Mouse (Mus musculus) heart, postnatal 36 days (tissue): ENCODE results near the gene Ccdc141. TPM values are rescaled to one million over a fixed set of nuclear protein-coding genes. Genes with fewer than 3 reads are reported as not detected.
"Not testable (repeated sequence)": the region's sequence is repeated elsewhere in the genome, so short reads cannot be mapped to it uniquely, and the experiment has no call there.

Experiments
- DNase-seq, 2 experiments: peaks; one replicate each; pipeline ENCODE4 v3.0.0; 2021 to 2022
- intact Hi-C: fragments of 180-260 bp; cut with DNase I; formaldehyde crosslinking; loops from one replicate; pipeline ENCODE4 v1.15.1; 2025
- total RNA-seq, 2 experiments: library from RNA; stranded (reverse); gene quantifications; 2 replicates each; pipeline ENCODE4 v1.2.3; 2021

Gene Ccdc141
- total RNA-seq, 2 experiments from 2014 or later = 196 to 201 TPM

- intact Hi-C loops = no loop called here
- DNase-seq = no peak
These were observed 89.8 kb downstream of the Ccdc141 start for GRCm38 (mm10) chr2:77080657-77081056.

DNA sequence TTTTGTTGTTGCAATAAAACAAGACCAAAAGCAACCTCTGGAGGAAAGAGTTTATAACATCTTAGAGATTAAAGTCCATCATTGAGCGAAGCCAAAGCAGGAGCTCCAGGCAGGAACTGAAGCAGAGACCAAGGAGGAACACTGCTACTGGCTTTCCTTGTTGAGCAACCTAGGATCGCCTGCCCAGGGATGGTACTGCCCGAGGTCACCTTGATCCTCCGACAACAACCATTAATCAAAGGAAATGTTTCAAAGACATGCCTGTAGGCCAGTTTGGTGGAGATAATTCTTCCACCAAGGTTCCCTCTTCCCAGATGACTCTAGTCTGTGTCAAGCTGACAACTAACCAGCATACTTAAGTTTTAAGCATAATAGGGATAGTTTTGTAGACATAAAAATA lies 91.7 kb downstream of the Ccdc141 start:
- intact Hi-C loops = no loop called here

DNA sequence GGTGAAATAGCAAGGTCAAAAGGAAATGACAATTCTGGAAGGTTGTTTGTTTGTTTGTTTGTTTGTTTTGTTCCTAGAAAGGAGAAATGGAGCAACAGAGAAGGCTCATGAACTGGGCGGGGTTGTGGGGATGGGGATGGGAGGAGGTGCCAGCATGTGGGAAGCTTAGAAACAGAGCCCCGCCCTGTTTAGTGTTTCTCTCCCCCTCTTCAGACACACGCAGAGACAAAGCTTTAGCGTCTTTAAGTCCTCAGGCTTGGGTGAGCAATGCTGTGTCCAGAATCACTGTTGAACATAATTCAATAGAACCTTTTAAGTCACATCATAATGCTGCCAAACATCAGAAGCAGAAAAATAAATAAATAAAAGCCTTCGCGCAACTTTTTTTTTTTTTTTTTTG lies 96.1 kb downstream of the Ccdc141 start:
- intact Hi-C loops = no loop called here
- DNase-seq = no peak

More for the DNA sequence above, 91.7 kb downstream of the Ccdc141 start:
- no peak for DNase-seq

GRCm38 (mm10) chr2:77073930-77074329 lies 96.5 kb downstream of the Ccdc141 start:
- peak; percentile 14 to 15 for DNase-seq
- intact Hi-C loops = no loop called here

- DNase-seq = no peak
- intact Hi-C loops = no loop called here
These were observed 105.1 kb downstream of the Ccdc141 start for GRCm38 (mm10) chr2:77065294-77065693.

DNA sequence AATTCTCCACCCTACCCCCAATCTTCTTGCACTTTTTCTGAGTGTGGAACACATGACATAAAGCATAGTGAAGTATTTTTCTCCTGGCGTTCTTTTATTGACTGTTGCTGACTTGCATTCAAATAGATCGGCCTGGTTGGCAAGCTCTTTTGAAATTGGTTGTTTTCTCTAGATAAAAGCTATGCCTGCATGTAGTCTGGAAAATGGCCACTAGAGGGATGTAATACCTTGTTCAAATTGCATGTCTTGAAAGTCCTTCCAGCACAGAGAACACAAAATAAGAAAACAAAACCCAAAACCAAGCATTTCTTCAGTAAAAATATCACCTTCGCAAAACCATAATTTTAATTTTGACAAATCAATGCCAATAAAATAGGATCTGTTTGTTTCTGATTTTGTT lies 108.6 kb downstream of the Ccdc141 start:
- intact Hi-C loops = loop anchor here (1.0 to 2.0 kb wide), 2 partner anchors 142 to 281 kb away; no protein-coding TSS in a partner anchor
- DNase-seq = no peak

DNA sequence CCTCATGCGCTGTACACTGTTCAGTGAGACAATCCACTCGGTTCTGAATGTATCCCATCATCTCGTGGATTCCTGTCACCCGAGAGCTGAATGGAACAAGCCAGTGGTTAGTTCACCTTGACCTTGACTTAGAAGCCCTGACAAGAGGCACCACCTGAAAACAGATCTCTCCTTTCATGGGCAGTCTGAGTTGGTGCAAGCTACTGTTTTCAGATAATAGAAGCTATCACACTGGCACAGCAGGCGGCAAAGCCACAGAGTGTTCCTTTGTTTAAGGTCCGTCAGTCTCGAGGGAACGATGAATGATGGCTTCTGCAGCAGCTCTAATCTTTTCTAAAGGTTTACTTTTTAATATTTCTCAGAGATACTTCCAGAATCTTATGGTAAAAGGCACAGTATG lies 110.8 kb downstream of the Ccdc141 start:
- intact Hi-C loops = no loop called here

DNA sequence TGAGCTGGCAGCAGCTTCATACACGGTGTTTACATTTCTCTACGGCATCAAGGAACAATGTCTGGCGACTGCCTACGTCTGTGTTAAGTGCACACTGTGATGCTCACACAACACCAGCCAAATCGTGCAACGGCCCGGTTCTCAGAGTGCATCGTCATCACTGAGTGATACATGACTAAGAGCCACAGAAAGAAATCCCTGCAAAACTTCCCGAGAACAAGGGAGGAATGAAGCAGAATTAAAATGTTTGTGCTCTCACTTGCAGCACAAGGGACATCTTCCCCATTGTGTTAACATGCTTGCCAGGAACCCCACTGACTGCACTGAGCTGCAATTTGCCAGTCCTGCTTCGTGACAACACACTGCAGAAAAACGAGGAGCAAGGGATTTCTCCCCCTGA lies 114.1 kb downstream of the Ccdc141 start:
- DNase-seq = no peak
- intact Hi-C loops = no loop called here

More for the DNA sequence above, 110.8 kb downstream of the Ccdc141 start:
- no peak for DNase-seq

GRCm38 (mm10) chr2:77042912-77043311 lies 127.5 kb downstream of the Ccdc141 start:
- intact Hi-C loops = no loop called here
- DNase-seq = no peak

GRCm38 (mm10) chr2:77039683-77040082 lies 130.8 kb downstream of the Ccdc141 start:
- intact Hi-C loops = no loop called here
- no peak for DNase-seq

DNA sequence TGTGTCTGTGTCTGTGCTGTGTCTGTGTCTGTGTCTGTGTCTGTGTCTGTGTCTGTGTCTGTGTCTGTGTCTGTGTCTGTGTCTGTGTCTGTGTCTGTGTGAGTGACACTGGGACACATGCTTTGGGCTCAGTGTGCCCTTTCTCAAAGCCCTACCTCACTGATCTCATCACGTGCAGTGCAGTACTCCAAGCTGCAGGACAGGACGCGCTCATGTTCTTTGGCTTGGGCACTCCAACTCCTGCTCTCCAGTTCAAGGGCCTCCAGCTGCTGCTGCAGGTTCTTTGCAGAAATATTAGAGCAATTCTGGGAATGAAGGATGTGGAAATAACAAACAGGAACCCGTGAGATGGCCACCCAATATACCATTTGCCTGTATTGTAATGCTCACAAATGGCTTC lies 131.2 kb downstream of the Ccdc141 start:
- intact Hi-C loops = no loop called here
- DNase-seq = no peak

DNA sequence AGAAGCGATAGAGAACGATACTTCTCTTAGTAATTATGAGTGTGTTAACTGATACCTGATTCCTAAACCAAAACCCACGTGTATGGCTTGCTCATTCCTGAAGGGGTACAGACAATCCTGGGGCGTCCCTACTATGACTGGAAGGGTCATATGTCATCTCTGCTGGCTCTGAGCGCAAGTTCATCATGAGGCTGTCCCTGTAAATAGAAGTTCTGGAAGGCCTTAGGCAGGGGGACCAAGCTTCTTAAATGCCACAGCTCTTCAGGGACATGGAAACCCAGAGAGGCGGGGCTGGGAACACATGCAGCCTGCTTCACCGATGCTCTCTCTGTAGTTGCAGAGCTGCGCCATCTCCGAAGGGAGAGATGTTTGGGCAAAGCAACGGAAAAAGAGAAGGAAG lies 133.2 kb downstream of the Ccdc141 start:
- DNase-seq = no peak
- intact Hi-C loops = no loop called here

DNA sequence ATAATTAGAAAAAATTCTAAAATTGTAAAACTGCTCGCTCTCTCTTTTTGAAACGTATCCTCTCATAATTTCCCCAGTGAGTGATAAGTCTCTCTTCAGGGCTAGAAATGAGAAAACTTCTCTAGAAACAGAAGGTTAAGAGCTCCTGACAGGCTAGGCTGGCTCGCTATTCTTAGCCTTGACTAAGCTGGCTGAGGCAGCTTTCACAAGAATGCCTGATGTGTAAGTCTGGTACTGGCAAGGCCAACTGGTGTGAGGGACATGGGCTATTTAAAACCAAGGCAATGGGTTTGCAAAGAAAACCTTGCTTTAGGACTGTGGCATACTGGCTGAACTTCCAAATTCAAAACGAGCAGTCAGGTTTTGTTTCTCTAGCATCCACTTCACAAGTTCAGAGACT lies 136.3 kb downstream of the Ccdc141 start:
- DNase-seq = no peak
- intact Hi-C loops = loop anchor here (5.0 kb wide), 1 partner anchor 52 kb away; the partner anchor contains the start of gene Ttn

GRCm38 (mm10) chr2:77033322-77034060 lies 136.9 kb downstream of the Ccdc141 start:
- peak in 1 of 2 experiments; percentile 10 for DNase-seq
- intact Hi-C loops = loop anchor here (5.0 kb wide), 1 partner anchor 51 kb away; the partner anchor contains the start of gene Ttn

DNA sequence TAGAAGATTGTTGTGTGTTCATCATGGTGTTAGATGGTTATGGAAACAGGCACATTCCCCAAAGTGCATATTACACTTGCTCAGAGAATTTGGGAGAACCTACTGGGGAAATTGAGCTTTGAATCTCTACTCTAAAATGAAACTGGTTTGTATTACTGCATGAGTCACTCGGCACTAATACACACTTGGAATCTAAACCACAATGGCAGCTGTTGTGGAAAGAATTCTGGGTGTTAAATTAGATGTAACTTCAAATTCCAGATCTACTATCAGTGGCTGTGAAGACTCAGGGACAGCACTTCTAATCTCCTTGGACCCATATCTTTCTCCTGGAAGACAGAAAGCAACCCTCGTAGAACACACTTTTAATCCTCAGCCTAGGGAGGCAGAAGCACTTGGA lies 149.8 kb downstream of the Ccdc141 start:
- intact Hi-C loops = no loop called here
- no peak for DNase-seq

- intact Hi-C loops = no loop called here
- DNase-seq = no peak
These were observed 152.7 kb downstream of the Ccdc141 start for GRCm38 (mm10) chr2:77017735-77018134.

DNA sequence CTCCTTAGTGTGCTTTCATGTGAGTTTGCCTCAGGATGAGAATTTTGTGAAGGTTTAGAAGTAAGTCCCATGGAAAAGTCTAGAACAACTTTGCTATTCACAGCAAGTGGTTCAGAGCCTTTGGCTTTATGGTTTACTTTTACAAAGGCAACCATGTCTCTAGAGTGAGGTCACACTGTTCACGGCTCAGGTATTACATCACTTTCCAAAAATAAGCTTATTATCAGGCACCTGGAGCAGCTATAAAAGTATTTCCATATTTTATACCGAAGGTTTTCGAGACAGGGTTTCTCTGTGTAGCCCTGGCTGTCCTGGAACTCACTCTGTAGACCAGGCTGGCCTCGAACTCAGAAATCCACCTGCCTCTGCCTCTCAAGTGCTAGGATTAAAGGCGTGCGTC lies 157.0 kb downstream of the Ccdc141 start:
- DNase-seq, intact Hi-C loops: not testable (repeated sequence)

DNA sequence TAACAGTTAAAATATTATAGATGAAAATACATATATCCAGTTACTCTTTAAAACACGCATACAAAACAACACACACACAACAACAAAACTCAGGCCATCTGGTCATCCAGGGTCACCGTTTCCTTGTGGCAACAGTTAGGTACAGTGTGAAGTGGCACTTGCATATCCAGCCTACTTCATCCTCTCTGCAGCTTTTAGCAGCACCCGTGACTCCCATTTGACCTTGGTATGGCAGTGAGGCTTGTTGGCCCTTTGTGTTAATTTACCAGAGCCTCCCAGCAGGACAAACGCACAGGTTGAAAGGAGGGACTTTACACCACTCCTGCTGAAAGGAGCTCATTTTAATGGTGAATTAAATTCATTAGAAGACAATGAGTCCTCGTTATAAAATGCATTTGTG lies 158.5 kb downstream of the Ccdc141 start:
- no peak for DNase-seq
- intact Hi-C loops = no loop called here

DNA sequence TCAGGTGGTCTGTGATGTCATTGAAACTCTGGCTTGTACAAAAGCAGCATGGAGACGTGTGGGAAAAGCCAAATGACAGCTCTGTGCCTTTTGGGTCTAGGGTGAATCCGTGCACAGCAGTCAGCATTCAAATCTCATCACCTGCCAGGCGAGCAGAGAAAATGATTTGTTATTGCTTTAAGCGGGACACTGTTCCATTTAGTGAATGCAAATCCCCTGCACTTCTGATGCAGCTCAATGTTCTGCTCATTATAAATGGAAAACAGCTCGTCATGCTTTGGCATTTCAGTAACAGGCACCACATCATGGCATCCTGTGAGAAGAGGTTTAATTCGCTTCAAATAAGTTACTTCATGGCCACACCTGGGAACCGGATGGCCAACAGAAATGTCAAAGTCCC lies 163.4 kb downstream of the Ccdc141 start:
- no peak for DNase-seq
- intact Hi-C loops = no loop called here

DNA sequence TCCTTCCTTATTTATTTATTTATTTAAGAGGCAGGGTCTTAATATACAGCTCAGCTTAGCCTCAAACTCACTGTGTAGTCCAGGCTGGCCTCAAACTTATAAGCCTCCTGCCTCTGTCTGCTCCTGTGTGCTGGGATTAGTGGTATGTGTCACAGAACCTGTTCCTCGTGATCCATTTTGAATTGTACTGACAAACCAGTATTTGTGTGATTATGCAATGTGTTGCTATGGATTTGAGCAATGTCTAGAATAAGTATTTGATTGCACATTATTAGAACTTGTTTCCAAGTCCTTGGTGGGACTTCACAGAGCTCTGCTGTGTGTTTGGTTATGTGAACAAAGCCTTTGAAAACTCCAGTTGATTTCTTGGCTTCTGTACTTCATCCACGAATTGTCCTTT lies 167.3 kb downstream of the Ccdc141 start:
- no peak for DNase-seq
- intact Hi-C loops = no loop called here

- intact Hi-C loops = no loop called here
- DNase-seq = peak; percentile 20 to 31
These were observed 172.1 kb downstream of the Ccdc141 start for GRCm38 (mm10) chr2:76998351-76998750.

GRCm38 (mm10) chr2:76992493-76993201 lies 177.8 kb downstream of the Ccdc141 start:
- no peak for DNase-seq
- intact Hi-C loops = no loop called here
